Mouse (Mus musculus): ENCODE results near the gene Nr2c2.

GRCm38 (mm10) chr6:92080730-92081129, 10.5 kb upstream of the Nr2c2 start:
- TF ChIP-seq CTCF (IDR thresholded peaks at IDR 0.05; ENCODE audit: control insufficient read depth, insufficient read depth, insufficient read length) = no peak
- no peak for TF ChIP-seq CEBPB (IDR thresholded peaks at IDR 0.05; ENCODE audit: low read depth)
- TF ChIP-seq MYOD1 (IDR thresholded peaks at IDR 0.05; ENCODE audit: control insufficient read depth, insufficient read length, low read depth) = no peak
- TF ChIP-seq MYOG (IDR thresholded peaks at IDR 0.05; ENCODE audit: control insufficient read depth, extremely low read depth, insufficient read length) = no peak
- no peak for TF ChIP-seq MAX (IDR thresholded peaks at IDR 0.05)
- no peak for TF ChIP-seq USF1 (IDR thresholded peaks at IDR 0.05; ENCODE audit: low read depth)

Data from C2C12 (cell line).